Mouse (Mus musculus): ENCODE data around the gene Gm47841.

- TF ChIP-seq POLR2A (IDR thresholded peaks at IDR 0.05; ENCODE audit: control insufficient read depth in 1 of 2, insufficient read depth in 1 of 2, low read depth in 1 of 2, low read length in 2 of 2, poor library complexity in 1 of 2) (no peak), CTCF (IDR thresholded peaks at IDR 0.05 in 2 of 3, conservative IDR thresholded peaks at IDR 0.05 in 1 of 3; ENCODE audit: control insufficient read depth in 1 of 3, insufficient read depth in 1 of 3, low read depth in 2 of 3, low read length in 3 of 3, poor library complexity in 1 of 3, severe bottlenecking in 1 of 3) (no peak), RCOR1 (IDR thresholded peaks at IDR 0.05; ENCODE audit: low read depth, low read length) (no peak), EP300 (IDR thresholded peaks at IDR 0.05; ENCODE audit: low read depth in 1 of 2, low read length in 2 of 2) (no peak), MYC (IDR thresholded peaks at IDR 0.05; ENCODE audit: low read depth, low read length) (no peak), TCF12 (IDR thresholded peaks at IDR 0.05; ENCODE audit: low read depth, low read length) (no peak), KAT2A (conservative IDR thresholded peaks at IDR 0.05; ENCODE audit: low read depth, low read length) (no peak), MAZ (IDR thresholded peaks at IDR 0.05; ENCODE audit: low read depth, low read length) (no peak), GATA1 (IDR thresholded peaks at IDR 0.05; ENCODE audit: low read depth, low read length) (no peak), USF1 (IDR thresholded peaks at IDR 0.05; ENCODE audit: low read depth, low read length) (no peak), E2F4 (IDR thresholded peaks at IDR 0.05; ENCODE audit: borderline replicate concordance, low read depth, low read length) (no peak), ZC3H11A (IDR thresholded peaks at IDR 0.05; ENCODE audit: low read depth, low read length) (no peak), CHD2 (IDR thresholded peaks at IDR 0.05; ENCODE audit: low read length) (no peak)
Measured at GRCm38 (mm10) chr15:101093988-101094387, 46.8 kb upstream of the Gm47841 start.
